Mouse (Mus musculus): ENCODE results near the gene Lsp1. TPM values are rescaled to one million over a fixed set of nuclear protein-coding genes. Genes with fewer than 3 reads are reported as not detected.

Gene Lsp1
- polyA plus RNA-seq, 1 experiment from 2014 or later, result 5.5 TPM

- Histone ChIP-seq H3K4me3 (ENCODE audit: low read length) (no peak overlapping the region), H3K36me3 (ENCODE audit: control insufficient read depth, insufficient read depth, low read length) (no peaks in the 10 kb centered on the region), H3K4me1 (ENCODE audit: control insufficient read depth, insufficient read depth, low read depth, low read length) (peaks cover 3% of the 10 kb centered on the region; the same call in 1 of the 2 replicates), H3K27me3 (replicated peaks; ENCODE audit: control insufficient read depth, insufficient read depth, low read length) (no peaks in the 10 kb centered on the region), H3K9ac (ENCODE audit: low read depth, low read length) (no peak overlapping the region), H3K27ac (ENCODE audit: low read depth, low read length) (no peak overlapping the region), H3K9me3 (ENCODE audit: control insufficient read depth, low read length) (no peaks in the 10 kb centered on the region), H3K4me2 (ENCODE audit: low read length) (no peak overlapping the region)
- ATAC-seq, result no peak
- 82% methylated on average over 7 of the region's 7 CpGs for WGBS
Observed at GRCm38 (mm10) chr7:142470171-142470691, 9.6 kb downstream of the Lsp1 start.

DNA sequence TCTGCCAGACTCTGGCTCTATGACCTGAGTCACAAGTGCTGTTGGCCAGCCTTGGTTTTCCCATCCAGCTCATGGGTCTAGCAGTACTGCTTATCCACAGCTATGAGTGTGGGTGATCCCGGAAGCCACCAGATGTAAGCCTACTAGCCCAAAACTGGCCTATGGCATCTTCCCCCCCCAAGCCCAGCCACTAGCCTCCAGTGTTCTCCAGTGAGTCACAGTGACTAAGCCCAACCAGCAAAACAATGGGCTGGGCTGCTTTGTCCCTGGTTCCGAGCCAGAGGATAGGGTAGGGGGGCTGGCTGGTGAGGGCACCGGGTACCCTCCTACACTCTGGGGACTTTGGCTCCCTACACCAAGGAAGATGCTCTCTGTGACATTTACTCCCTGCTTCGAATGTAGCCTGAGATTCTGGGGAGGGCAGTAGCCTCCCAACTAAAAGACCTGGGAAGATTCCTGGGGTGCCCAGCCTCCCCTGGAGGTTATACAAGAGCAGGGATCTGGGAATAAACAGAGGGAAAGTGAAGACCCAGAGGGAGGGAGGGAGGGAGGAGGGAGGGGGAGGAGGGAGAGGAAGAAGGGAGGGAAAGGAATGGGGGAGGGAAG lies 10.3 kb downstream of the Lsp1 start:
- Histone ChIP-seq H3K27me3 (replicated peaks; ENCODE audit: control insufficient read depth, insufficient read depth, low read length) (no peaks in the 10 kb centered on the region), H3K4me1 (ENCODE audit: control insufficient read depth, insufficient read depth, low read depth, low read length) (peaks cover 3% of the 10 kb centered on the region; the same call in 1 of the 2 replicates), H3K27ac (ENCODE audit: low read depth, low read length) (no peak overlapping the region), H3K36me3 (ENCODE audit: control insufficient read depth, insufficient read depth, low read length) (no peaks in the 10 kb centered on the region), H3K4me3 (ENCODE audit: low read length) (no peak overlapping the region), H3K4me2 (ENCODE audit: low read length) (no peak overlapping the region), H3K9me3 (ENCODE audit: control insufficient read depth, low read length) (no peaks in the 10 kb centered on the region), H3K9ac (ENCODE audit: low read depth, low read length) (no peak overlapping the region)
- 26% methylated on average over 4 of the region's 4 CpGs for WGBS
- ATAC-seq, result peak; percentile 78

- no peak for ATAC-seq
- no peak overlapping the region for H3K9ac ChIP-seq (ENCODE audit: low read depth, low read length)
- no peak overlapping the region for H3K4me2 ChIP-seq (ENCODE audit: low read length)
- H3K9me3 ChIP-seq (ENCODE audit: control insufficient read depth, low read length), result no peaks in the 10 kb centered on the region
- no peak overlapping the region for H3K27ac ChIP-seq (ENCODE audit: low read depth, low read length)
- WGBS, result 32% methylated on average over 6 of the region's 6 CpGs
- peaks cover 3% of the 10 kb centered on the region; the same call in 1 of the 2 replicates for H3K4me1 ChIP-seq (ENCODE audit: control insufficient read depth, insufficient read depth, low read depth, low read length)
- no peaks in the 10 kb centered on the region for H3K36me3 ChIP-seq (ENCODE audit: control insufficient read depth, insufficient read depth, low read length)
- H3K27me3 ChIP-seq (replicated peaks; ENCODE audit: control insufficient read depth, insufficient read depth, low read length), result no peaks in the 10 kb centered on the region
- H3K4me3 ChIP-seq (ENCODE audit: low read length), result no peak overlapping the region
Observed at GRCm38 (mm10) chr7:142471414-142471861, 10.8 kb downstream of the Lsp1 start.

GRCm38 (mm10) chr7:142471884-142472570 lies 11.4 kb downstream of the Lsp1 start:
- H3K4me1 ChIP-seq (ENCODE audit: control insufficient read depth, insufficient read depth, low read depth, low read length), result peaks cover 3% of the 10 kb centered on the region; the same call in 1 of the 2 replicates
- no peak for ATAC-seq
- no peak overlapping the region for H3K27ac ChIP-seq (ENCODE audit: low read depth, low read length)
- H3K4me3 ChIP-seq (ENCODE audit: low read length), result no peak overlapping the region
- no peaks in the 10 kb centered on the region for H3K27me3 ChIP-seq (replicated peaks; ENCODE audit: control insufficient read depth, insufficient read depth, low read length)
- 36% methylated on average over 15 of the region's 15 CpGs for WGBS
- no peak overlapping the region for H3K4me2 ChIP-seq (ENCODE audit: low read length)
- no peaks in the 10 kb centered on the region for H3K36me3 ChIP-seq (ENCODE audit: control insufficient read depth, insufficient read depth, low read length)
- H3K9me3 ChIP-seq (ENCODE audit: control insufficient read depth, low read length), result no peaks in the 10 kb centered on the region
- H3K9ac ChIP-seq (ENCODE audit: low read depth, low read length), result peak overlapping the region; percentile 13; the same call in 1 of the 2 replicates

- Histone ChIP-seq H3K27ac (ENCODE audit: low read depth, low read length) (no peak overlapping the region), H3K4me2 (ENCODE audit: low read length) (no peak overlapping the region), H3K27me3 (replicated peaks; ENCODE audit: control insufficient read depth, insufficient read depth, low read length) (no peaks in the 10 kb centered on the region), H3K36me3 (ENCODE audit: control insufficient read depth, insufficient read depth, low read length) (no peaks in the 10 kb centered on the region), H3K4me3 (ENCODE audit: low read length) (no peak overlapping the region), H3K9ac (ENCODE audit: low read depth, low read length) (no peak overlapping the region), H3K4me1 (ENCODE audit: control insufficient read depth, insufficient read depth, low read depth, low read length) (peaks cover 3% of the 10 kb centered on the region; the same call in 1 of the 2 replicates), H3K9me3 (ENCODE audit: control insufficient read depth, low read length) (no peaks in the 10 kb centered on the region)
- no peak for ATAC-seq
- 90% methylated on average over 4 of the region's 4 CpGs for WGBS
Observed at GRCm38 (mm10) chr7:142472936-142473335, 12.3 kb downstream of the Lsp1 start.

DNA sequence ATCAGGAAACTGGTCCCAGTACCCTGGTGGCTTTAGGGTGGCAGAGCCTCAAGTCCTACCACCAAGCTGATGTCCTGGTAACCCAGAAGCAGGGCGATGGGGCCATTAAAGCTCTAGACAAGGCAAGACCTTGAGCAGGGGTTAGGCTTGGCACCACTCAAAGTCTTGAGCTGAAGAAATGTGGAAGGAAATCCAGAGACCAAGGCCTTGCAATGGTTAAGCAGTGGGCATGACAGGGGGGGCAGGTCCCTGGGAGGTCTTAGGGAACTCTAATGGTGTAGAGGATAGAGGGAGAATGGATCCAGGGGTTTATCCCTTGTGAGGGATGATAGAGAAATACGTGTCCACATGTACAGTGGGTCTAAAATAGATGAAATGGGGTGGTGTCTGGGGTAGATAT lies 12.9 kb downstream of the Lsp1 start:
- peaks cover 3% of the 10 kb centered on the region; the same call in 1 of the 2 replicates for H3K4me1 ChIP-seq (ENCODE audit: control insufficient read depth, insufficient read depth, low read depth, low read length)
- no peak overlapping the region for H3K9ac ChIP-seq (ENCODE audit: low read depth, low read length)
- 96% methylated on average over 2 of the region's 2 CpGs for WGBS
- ATAC-seq, result no peak
- H3K4me3 ChIP-seq (ENCODE audit: low read length), result no peak overlapping the region
- no peak overlapping the region for H3K27ac ChIP-seq (ENCODE audit: low read depth, low read length)
- no peaks in the 10 kb centered on the region for H3K27me3 ChIP-seq (replicated peaks; ENCODE audit: control insufficient read depth, insufficient read depth, low read length)
- no peaks in the 10 kb centered on the region for H3K9me3 ChIP-seq (ENCODE audit: control insufficient read depth, low read length)
- H3K4me2 ChIP-seq (ENCODE audit: low read length), result no peak overlapping the region
- H3K36me3 ChIP-seq (ENCODE audit: control insufficient read depth, insufficient read depth, low read length), result no peaks in the 10 kb centered on the region

DNA sequence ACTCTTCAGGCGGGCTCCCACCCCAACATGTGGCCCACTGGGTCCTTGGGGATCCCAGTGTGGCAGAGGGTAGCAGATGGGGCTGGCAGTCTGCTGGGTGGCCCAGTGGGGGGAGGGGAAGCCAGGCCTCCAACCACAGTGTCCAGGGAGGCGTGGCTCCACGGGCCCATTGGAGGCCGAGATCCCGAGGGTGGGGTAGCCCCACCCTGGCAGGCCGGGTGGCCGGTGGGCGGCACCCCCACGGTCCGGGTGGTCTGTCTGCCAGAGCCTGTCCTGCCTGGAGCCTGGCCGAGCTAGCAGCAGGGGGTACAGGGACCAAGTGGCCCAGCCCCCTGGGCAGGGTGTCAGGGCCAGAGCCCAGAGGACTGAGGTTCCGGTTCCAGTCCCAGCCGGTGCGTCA lies 14.2 kb downstream of the Lsp1 start:
- H3K4me1 ChIP-seq (ENCODE audit: control insufficient read depth, insufficient read depth, low read depth, low read length), result peaks cover 3% of the 10 kb centered on the region; the same call in 1 of the 2 replicates
- WGBS, result 74% methylated on average over 14 of the region's 14 CpGs
- H3K27ac ChIP-seq (ENCODE audit: low read depth, low read length), result no peak overlapping the region
- H3K9ac ChIP-seq (ENCODE audit: low read depth, low read length), result no peak overlapping the region
- no peaks in the 10 kb centered on the region for H3K36me3 ChIP-seq (ENCODE audit: control insufficient read depth, insufficient read depth, low read length)
- H3K27me3 ChIP-seq (replicated peaks; ENCODE audit: control insufficient read depth, insufficient read depth, low read length), result no peaks in the 10 kb centered on the region
- no peaks in the 10 kb centered on the region for H3K9me3 ChIP-seq (ENCODE audit: control insufficient read depth, low read length)
- H3K4me3 ChIP-seq (ENCODE audit: low read length), result no peak overlapping the region
- no peak overlapping the region for H3K4me2 ChIP-seq (ENCODE audit: low read length)
- ATAC-seq, result no peak

DNA sequence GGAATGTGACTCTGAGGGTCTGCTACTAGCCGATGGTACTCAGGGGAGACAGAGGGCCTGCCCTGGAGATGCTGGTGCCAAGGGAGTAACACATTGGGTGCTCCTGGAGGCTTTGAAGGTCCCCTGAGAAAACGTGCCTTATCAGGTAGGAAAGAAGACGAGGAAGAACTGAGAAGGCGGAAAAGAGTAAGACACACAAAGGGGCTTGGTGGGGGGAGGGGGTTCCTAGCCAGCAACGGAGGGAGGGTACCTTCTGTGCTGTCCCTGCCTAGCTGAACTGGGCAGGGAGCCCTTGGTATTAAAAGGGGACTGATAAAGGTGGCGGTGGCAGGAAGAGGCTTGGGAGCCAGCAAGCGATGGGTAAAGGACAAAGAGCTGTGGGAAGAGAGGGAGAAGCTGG lies 15.0 kb downstream of the Lsp1 start:
- H3K4me1 ChIP-seq (ENCODE audit: control insufficient read depth, insufficient read depth, low read depth, low read length), result peaks cover 3% of the 10 kb centered on the region; the same call in 1 of the 2 replicates
- H3K27me3 ChIP-seq (replicated peaks; ENCODE audit: control insufficient read depth, insufficient read depth, low read length), result no peaks in the 10 kb centered on the region; the same call in 1 of the 2 replicates
- no peak overlapping the region for H3K27ac ChIP-seq (ENCODE audit: low read depth, low read length)
- H3K36me3 ChIP-seq (ENCODE audit: control insufficient read depth, insufficient read depth, low read length), result no peaks in the 10 kb centered on the region
- H3K9ac ChIP-seq (ENCODE audit: low read depth, low read length), result no peak overlapping the region
- H3K4me2 ChIP-seq (ENCODE audit: low read length), result no peak overlapping the region
- no peaks in the 10 kb centered on the region for H3K9me3 ChIP-seq (ENCODE audit: control insufficient read depth, low read length)
- H3K4me3 ChIP-seq (ENCODE audit: low read length), result no peak overlapping the region
- ATAC-seq, result no peak
- WGBS, result 70% methylated on average over 7 of the region's 7 CpGs

GRCm38 (mm10) chr7:142476271-142476670 lies 15.7 kb downstream of the Lsp1 start:
- no peaks in the 10 kb centered on the region; the same call in 1 of the 2 replicates for H3K27me3 ChIP-seq (replicated peaks; ENCODE audit: control insufficient read depth, insufficient read depth, low read length)
- no peaks in the 10 kb centered on the region for H3K9me3 ChIP-seq (ENCODE audit: control insufficient read depth, low read length)
- H3K4me1 ChIP-seq (ENCODE audit: control insufficient read depth, insufficient read depth, low read depth, low read length), result peaks cover 4% of the 10 kb centered on the region
- H3K27ac ChIP-seq (ENCODE audit: low read depth, low read length), result no peak overlapping the region
- ATAC-seq, result no peak
- H3K36me3 ChIP-seq (ENCODE audit: control insufficient read depth, insufficient read depth, low read length), result no peaks in the 10 kb centered on the region
- 84% methylated on average over 5 of the region's 5 CpGs for WGBS
- no peak overlapping the region for H3K9ac ChIP-seq (ENCODE audit: low read depth, low read length)
- no peak overlapping the region for H3K4me2 ChIP-seq (ENCODE audit: low read length)
- no peak overlapping the region for H3K4me3 ChIP-seq (ENCODE audit: low read length)
